Mouse (Mus musculus): ENCODE measurements at regions not wholly inside any gene's neighbourhood (a gene's known extent, or its start where the extent isn't known, plus 50 kb on each side); places are given as distances from the start of the nearest gene placed in this dataset.

DNA sequence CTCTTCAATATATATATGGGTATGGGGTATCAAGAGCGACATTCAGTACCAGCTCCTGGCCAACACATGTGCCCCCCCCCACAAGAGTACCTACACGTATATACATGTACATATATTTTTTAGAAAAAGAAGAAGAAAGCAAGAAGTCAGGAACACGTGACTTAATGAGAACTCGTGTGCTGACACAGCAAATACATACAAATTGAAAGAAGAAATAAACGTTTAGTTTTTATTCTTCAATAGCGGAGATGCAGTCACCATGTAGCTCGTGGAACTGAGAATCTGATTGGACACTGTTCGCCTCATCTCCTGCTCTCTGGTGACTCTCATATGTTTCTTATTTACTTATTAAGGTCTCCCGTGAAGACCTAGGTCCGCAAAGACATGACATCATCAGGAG lies 80.3 kb upstream of the Six2 start:
- in situ Hi-C loops (cut with MboI, MseI) = no loop called here

DNA sequence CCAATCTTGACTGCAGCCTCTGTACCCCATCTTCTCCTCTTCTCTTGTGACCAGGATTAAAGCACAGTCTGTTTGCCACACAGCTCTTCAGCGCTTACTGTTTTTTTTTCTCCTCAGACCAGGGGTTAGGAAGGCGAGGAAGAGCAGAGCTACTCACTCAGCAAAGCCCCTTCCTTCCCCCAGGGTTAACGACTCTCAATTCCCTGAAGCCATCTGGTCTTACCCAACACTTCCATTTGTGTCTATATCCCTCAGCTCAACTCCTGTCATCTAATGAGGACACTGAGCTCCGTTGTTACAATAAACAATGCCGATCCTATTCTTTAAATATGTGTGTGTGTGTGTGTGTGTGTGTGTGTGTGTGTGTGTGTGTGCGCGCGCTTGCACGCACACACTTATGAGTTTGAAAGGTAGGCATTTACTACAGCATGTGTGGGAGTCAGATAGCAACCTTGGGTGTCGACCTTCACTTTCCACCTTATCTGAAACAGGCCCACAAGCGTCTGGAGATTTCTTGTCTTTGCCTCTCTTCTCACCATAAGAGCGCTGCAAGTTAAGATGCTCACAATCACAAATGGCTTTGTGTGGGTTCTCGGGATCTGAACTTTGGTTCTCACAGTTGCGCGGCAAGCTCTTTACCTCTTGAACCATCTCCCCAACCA lies 79.3 kb upstream of the Six2 start:
- in situ Hi-C loops (cut with MboI, MseI) = no loop called here

DNA sequence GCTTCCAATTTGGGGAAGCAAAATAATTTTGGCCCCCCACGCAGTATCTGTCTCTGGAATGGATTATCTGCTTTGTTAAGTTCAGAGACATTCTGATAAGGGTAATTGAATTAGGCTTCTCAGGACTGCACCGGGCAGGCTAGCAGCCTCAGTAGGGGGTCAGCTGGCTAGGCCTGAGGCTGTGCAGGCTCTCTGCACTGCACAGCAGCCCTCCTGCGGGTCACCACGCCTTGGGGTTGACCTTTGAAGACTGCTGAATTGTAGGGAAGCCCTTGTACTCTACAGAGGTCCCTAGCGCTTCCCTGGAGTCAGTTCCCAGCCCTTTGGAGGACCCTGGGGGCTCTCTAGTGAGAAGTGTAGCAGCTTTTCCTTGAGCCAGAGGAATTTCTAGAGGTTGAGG lies 78.5 kb upstream of the Six2 start:
- in situ Hi-C loops (cut with MboI, MseI) = no loop called here

DNA sequence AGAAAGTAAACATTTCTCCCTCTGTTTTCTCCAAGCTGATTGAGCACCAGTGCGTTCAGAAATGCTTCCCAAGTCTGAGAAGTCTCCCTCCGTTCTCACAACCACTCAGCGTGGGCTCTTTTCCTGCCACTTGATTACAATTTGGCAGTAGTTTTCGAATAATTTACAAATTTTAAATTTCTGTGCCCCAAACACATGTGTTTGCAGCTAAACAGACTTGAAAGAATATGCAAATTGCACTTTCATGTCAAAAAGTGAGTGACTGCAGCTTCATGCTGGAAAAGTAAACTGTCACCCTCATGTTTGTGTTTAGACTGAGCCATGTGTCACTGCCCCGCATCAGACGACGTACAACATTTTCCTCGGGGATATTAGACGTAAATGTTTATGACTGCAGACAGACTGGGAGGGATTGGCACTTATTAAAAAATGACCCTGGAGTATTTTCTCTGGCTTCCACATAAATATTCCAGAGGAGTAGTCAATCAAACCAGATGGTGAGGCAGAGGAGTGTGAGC lies 70.6 kb upstream of the Six2 start:
- in situ Hi-C loops (cut with MboI, MseI) = no loop called here

DNA sequence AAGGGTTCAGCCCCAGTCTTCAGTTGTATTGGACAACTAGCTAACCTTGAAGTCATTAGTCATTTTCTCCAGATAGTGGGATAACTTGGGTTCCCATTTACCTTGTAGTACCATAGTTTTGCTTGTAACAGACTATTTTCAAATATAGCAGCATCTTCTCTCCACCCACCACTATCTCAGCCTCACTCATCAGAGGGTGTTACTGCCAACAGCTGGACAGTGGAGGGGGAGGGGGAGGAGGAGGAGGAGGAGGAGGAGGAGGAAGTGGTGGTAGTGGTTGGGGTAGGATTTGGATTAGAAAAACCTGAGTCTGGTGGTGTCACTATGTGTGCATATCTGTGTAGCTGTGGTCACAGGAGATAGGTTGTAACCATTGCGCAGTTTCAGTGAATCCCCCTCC lies 69.6 kb upstream of the Six2 start:
- in situ Hi-C loops (cut with MboI, MseI) = no loop called here

DNA sequence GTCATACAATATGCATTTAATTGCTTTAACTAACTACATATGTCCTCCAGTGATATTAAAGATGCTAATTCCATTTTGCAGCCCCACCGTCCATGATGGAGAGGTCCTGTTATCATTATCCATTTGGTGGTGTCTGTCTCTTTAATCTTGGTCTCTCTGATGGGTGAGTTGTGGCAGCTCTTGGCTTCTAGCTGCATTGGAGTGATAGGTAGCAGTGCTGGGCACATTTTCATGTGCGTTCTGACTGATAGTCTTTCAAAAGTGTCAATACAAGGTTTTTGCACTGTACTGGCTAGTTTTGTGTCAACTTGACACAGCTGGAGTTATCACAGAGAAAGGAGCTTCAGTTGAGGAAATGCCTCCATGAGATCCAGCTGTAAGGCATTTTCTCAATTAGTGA lies 67.5 kb upstream of the Six2 start:
- in situ Hi-C loops (cut with MboI, MseI) = no loop called here

DNA sequence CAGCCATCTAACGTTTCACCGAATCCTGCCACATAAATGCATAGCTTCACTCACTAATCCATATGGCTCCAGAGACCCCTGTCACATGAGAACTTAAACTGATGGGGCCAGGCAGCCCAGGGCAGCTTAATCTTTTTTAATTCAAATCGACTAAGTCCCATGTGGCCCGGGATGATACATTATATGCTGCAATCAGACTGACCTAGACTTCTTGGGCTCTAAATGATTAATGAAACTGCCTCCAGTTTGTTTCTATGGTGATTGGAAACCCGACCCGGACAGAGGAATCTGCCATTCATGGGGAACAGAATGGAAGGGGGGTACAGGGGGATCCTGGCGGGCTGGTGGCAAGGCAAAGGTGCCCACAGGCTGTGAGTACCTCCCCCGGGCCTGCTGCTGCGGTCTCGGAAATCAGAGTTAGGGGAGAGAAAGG lies 60.6 kb upstream of the Six2 start:
- in situ Hi-C loops (cut with MboI, MseI) = no loop called here

DNA sequence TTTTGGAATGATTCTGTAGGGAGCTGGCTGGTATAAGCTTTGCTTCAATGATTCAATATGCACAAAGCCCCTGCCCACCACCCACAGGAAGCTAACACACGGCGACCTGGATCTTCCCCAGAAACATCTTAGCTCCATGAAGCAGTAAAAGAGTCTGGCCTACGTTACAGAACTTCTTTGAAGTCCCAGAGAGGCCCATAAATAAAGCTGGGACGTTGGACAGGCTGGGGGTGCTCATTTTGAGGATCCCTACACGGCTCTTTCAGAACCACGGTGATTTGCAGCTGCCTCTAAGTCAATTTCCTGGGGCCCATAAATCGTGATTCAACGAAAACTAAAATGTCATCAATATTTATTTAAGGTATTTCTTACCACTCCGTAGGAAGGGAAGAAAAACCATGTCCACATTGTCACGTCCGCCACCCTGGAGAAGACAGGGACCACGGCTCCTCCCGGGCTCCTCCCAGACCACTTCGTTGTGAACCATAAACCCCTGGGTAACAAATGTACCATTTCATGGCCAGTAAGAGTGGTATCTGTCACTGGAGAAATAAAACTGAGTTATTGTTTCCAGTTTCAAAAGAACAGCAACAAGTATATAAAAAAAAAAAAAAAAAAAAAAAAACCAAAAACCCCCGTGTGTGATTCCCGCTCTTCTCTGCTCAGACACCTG lies 60.0 kb upstream of the Six2 start:
- in situ Hi-C loops (cut with MboI, MseI) = no loop called here
